Mouse (Mus musculus): Measurements from ENCODE around the gene Dhx32.

- TF ChIP-seq POLR2A (IDR thresholded peaks at IDR 0.05; ENCODE audit: control insufficient read depth, extremely low read depth, insufficient read depth, low read length, poor library complexity): no peak
- TF ChIP-seq CTCF (IDR thresholded peaks at IDR 0.05; ENCODE audit: borderline replicate concordance, control insufficient read depth, extremely low read depth, insufficient read depth, low read length, poor library complexity): no peak
Measured at GRCm38 (mm10) chr7:133813331-133813730, 30.8 kb upstream of the Dhx32 start.

Data from thymus, adult 2 months (tissue).